Mouse (Mus musculus): ENCODE data around the gene Zfp74. TPM values are rescaled to one million over a fixed set of nuclear protein-coding genes. Genes with fewer than 3 reads are reported as not detected.
"Not testable (repeated sequence)": the region's sequence is repeated elsewhere in the genome, so short reads cannot be mapped to it uniquely, and the experiment has no call there.

The Zfp74 gene
- polyA plus RNA-seq, 1 experiment from 2014 or later: 13.2 TPM

DNA sequence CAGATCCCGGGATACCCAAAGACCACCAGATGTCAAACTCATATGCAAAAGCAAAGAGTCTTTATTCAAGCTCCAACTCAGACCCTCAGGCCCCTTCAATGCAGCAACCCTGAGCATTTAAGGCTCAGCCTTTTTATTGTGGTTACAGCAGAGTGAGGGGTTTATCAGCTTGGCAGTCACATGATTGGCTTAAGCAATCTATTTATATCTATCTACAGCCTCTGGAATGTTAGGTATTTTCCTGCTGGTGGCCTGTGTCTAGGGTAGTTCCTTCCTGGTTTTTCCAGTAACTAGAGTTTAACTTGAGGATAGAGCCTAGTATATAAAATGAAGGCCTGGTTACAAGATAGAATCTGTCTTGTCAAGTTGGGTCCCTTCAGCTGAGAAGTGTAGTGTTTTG, 26.9 kb upstream of the Zfp74 start:
- no peak for TF ChIP-seq CTCF (IDR thresholded peaks at IDR 0.05; ENCODE audit: low read depth)
- Histone ChIP-seq H3K4me3 (ENCODE audit: low read depth, low read length) (no peak overlapping the region), H3K9me3 (ENCODE audit: low read depth, low read length) (no peaks in the 10 kb centered on the region), H3K36me3 (ENCODE audit: insufficient read depth) (peaks cover 4% of the 10 kb centered on the region), H3K27ac (ENCODE audit: low read depth) (peak overlapping the region; percentile 58), H3K4me2 (no peak overlapping the region), H3K27me3 (ENCODE audit: insufficient read depth, low read length) (no peaks in the 10 kb centered on the region), H3K9ac (no peak overlapping the region), H3K4me1 (ENCODE audit: insufficient read depth) (0 out of 2 replicates have a peak, but pooled peaks cover 6% of the 10 kb centered on the region)
- DNase-seq (peak; percentile 11), ATAC-seq (ENCODE audit: insufficient read depth) (no peak)
- 81% methylated on average over 1 of the region's 1 CpGs for WGBS

DNA sequence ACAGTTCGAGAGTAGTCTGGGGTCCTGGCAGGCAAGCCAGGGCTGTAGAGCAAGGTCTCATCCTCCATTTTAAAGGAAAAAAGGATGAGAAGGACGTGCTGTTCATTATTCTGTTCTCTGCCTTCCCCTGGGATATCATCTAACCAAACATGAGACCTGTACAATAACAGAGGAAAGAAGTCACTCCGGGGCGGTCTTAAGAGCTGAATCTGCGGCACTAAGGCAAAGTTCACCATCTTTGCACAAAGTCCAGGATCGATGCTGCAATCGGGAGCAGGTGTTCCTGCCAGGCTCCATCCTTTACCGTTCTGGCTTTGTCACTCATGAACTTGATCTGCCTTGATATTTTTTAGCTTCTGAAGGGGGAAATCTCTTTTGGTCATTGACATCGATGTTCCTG, 16.8 kb upstream of the Zfp74 start:
- Histone ChIP-seq H3K4me1 (ENCODE audit: insufficient read depth) (no peaks in the 10 kb centered on the region), H3K9me3 (ENCODE audit: low read depth, low read length) (no peaks in the 10 kb centered on the region), H3K4me3 (ENCODE audit: low read depth, low read length) (no peak overlapping the region), H3K27ac (ENCODE audit: low read depth) (no peak overlapping the region), H3K9ac (no peak overlapping the region), H3K36me3 (ENCODE audit: insufficient read depth) (no peaks in the 10 kb centered on the region), H3K4me2 (no peak overlapping the region), H3K27me3 (ENCODE audit: insufficient read depth, low read length) (no peaks in the 10 kb centered on the region)
- ATAC-seq (ENCODE audit: insufficient read depth) (no peak), DNase-seq (no peak)
- WGBS: 84% methylated on average over 9 of the region's 9 CpGs
- TF ChIP-seq CTCF (IDR thresholded peaks at IDR 0.05; ENCODE audit: low read depth): no peak

DNA sequence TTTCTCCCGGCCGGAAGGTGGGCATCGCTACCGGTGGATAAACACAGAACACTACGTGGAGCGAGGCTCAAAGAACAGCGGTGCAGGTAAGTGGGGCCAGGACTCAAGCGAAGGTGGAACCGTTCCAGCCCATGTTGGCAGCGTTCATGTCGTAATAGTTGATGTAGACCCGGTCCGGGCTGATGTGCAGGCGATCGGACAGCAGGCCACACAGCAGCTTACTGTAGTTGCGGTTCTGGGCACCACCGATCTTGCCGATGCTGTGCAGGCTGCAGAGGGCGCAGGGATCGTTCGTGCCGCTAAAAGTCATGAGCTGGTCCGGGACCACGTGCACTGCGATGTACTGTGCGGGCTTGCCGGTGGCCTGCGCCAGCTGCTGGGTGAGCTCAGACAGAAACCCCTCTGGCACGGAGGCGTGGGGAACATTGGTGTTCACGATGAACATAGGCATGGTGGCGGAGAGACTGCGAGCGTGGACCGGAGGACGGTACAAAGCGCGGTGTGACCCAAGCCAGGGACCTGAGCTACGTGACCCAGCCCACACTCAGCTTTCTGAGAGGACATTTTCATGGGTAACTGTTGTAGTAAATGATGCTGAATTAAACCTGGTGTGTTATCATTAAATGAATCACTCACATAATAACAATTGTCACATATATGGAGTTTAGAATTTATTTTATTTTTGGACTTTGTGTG, 11.4 kb upstream of the Zfp74 start:
- H3K9ac ChIP-seq; H3K4me1 ChIP-seq (ENCODE audit: insufficient read depth); H3K4me3 ChIP-seq (ENCODE audit: low read depth, low read length); H3K4me2 ChIP-seq; H3K9me3 ChIP-seq (ENCODE audit: low read depth, low read length); ATAC-seq (ENCODE audit: insufficient read depth); DNase-seq; H3K27me3 ChIP-seq (ENCODE audit: insufficient read depth, low read length); H3K36me3 ChIP-seq (ENCODE audit: insufficient read depth); H3K27ac ChIP-seq (ENCODE audit: low read depth): not testable (repeated sequence)
- 44% methylated on average over 34 of the region's 39 CpGs for WGBS

DNA sequence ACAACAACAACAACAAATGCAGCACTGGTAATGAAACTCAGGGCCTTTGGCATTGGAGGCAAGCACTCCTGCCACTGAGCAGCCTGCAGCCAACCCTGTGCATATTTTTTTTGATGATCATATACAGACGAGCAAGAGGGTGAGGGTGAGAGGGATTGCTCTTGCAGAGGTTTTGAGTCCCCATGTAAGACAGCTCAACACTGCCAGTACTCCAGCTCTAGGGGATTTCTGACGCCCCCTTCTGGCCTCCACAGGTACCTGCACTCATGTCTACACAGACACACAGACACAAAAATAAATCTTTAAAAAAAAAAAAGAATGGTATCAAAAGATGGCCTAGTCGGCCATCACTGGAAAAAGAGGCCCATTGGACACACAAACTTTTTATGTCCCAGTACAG, 5.1 kb upstream of the Zfp74 start:
- Histone ChIP-seq H3K4me1 (ENCODE audit: insufficient read depth) (no peaks in the 10 kb centered on the region), H3K27ac (ENCODE audit: low read depth) (no peak overlapping the region), H3K4me3 (ENCODE audit: low read depth, low read length) (no peak overlapping the region), H3K4me2 (no peak overlapping the region), H3K9ac (no peak overlapping the region), H3K36me3 (ENCODE audit: insufficient read depth) (no peaks in the 10 kb centered on the region), H3K27me3 (ENCODE audit: insufficient read depth, low read length) (no peaks in the 10 kb centered on the region), H3K9me3 (ENCODE audit: low read depth, low read length) (no peaks in the 10 kb centered on the region)
- WGBS: 42% methylated on average over 3 of the region's 3 CpGs
- DNase-seq (no peak), ATAC-seq (ENCODE audit: insufficient read depth) (no peak)
- no peak for TF ChIP-seq CTCF (IDR thresholded peaks at IDR 0.05; ENCODE audit: low read depth)

DNA sequence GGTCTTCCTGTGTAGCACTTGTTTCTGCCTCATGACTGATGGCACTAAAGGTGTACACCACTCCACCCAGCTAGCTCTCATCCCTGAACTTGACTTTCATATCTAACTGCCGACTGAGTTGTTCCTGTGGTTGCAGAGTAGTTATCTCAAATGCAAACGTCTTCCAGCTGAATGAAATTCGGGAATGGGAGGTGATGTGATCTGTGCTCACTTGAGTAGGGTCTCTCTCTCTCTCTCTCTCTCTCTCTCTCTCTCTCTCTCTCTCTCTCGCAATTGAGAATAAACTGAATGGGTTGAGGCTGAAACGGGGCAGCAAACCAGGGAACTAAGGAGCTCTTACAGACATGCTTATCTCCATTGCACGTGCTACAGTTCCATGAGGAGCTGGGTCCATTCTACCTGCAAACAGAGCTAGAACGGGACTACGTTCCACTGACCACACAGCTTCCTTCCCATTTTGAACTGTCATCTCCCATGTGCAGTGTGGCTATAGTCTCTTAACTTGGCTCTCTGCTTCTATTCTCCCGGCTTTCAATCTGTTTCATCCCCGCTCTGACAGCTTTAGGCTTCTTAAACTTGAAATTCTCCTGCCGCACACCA, 4.3 kb upstream of the Zfp74 start:
- H3K9ac ChIP-seq: no peak overlapping the region
- WGBS: 78% methylated on average over 11 of the region's 11 CpGs
- no peak for TF ChIP-seq CTCF (IDR thresholded peaks at IDR 0.05; ENCODE audit: low read depth)
- H3K36me3 ChIP-seq (ENCODE audit: insufficient read depth): no peaks in the 10 kb centered on the region
- ATAC-seq (ENCODE audit: insufficient read depth) (no peak), DNase-seq (no peak)
- H3K4me3 ChIP-seq (ENCODE audit: low read depth, low read length): no peak overlapping the region
- no peaks in the 10 kb centered on the region for H3K9me3 ChIP-seq (ENCODE audit: low read depth, low read length)
- no peak overlapping the region for H3K4me2 ChIP-seq
- H3K4me1 ChIP-seq (ENCODE audit: insufficient read depth): no peaks in the 10 kb centered on the region
- no peak overlapping the region for H3K27ac ChIP-seq (ENCODE audit: low read depth)
- no peaks in the 10 kb centered on the region for H3K27me3 ChIP-seq (ENCODE audit: insufficient read depth, low read length)

DNA sequence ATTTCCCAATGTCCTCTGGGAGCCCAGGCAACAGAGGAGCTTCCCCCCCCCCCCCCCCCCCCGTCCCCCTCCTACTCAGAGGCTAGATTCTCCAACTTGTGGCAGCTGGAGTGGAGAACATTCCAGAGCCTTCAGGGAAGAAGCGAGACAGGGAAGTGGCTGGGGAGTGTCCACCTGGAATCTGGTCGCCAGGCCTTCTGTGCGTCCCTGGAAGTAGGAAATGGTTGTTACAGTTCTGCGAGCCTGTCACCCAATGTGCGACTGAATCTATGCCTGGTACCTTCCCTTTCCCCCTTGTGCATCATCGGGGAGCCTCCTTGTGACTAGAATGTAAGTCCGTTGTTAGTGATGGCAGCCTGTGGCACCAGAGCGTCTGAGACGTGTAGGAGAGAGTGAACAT, 2.4 kb upstream of the Zfp74 start:
- Histone ChIP-seq H3K27ac (ENCODE audit: low read depth) (no peak overlapping the region), H3K4me3 (ENCODE audit: low read depth, low read length) (no peak overlapping the region), H3K9ac (peak overlapping the region; percentile 6; the same call in 1 of the 2 replicates), H3K4me1 (ENCODE audit: insufficient read depth) (no peaks in the 10 kb centered on the region), H3K4me2 (peak overlapping the region; percentile 37), H3K9me3 (ENCODE audit: low read depth, low read length) (no peaks in the 10 kb centered on the region), H3K27me3 (ENCODE audit: insufficient read depth, low read length) (no peaks in the 10 kb centered on the region), H3K36me3 (ENCODE audit: insufficient read depth) (no peaks in the 10 kb centered on the region)
- no peak for TF ChIP-seq CTCF (IDR thresholded peaks at IDR 0.05; ENCODE audit: low read depth)
- peak; percentile 11 for DNase-seq
- WGBS: 45% methylated on average over 10 of the region's 10 CpGs
- no peak for ATAC-seq (ENCODE audit: insufficient read depth)

DNA sequence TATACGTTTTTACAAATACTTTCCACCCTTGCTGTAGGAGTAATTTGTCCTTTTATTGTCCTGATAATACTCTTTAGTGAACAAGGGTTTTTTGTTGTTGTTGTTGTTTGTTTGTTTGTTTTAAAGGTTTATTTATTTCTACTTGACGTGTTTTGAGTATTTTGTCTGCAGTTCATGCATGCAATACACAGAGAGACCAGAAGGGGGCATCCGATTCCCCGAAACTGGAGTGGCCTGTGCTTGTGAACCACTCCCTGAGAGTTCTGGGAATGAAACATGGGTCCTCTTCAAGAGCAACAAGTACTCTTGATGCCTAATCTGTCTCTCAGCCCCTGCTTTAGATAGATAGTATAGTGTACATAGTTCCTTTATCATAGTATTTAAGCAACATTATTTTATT, 842 bp upstream of the Zfp74 start:
- Histone ChIP-seq H3K4me1 (ENCODE audit: insufficient read depth) (no peaks in the 10 kb centered on the region), H3K4me2 (peak overlapping the region; percentile 65), H3K9me3 (ENCODE audit: low read depth, low read length) (no peaks in the 10 kb centered on the region), H3K36me3 (ENCODE audit: insufficient read depth) (0 out of 2 replicates have a peak, but pooled peaks cover 2% of the 10 kb centered on the region), H3K27me3 (ENCODE audit: insufficient read depth, low read length) (no peaks in the 10 kb centered on the region), H3K9ac (no peak overlapping the region), H3K4me3 (ENCODE audit: low read depth, low read length) (no peak overlapping the region), H3K27ac (ENCODE audit: low read depth) (no peak overlapping the region)
- WGBS: 25% methylated on average over 4 of the region's 4 CpGs
- DNase-seq (peak; percentile 82), ATAC-seq (ENCODE audit: insufficient read depth) (no peak)
- peak; percentile 77 for TF ChIP-seq CTCF (IDR thresholded peaks at IDR 0.05; ENCODE audit: low read depth)

All from lung, embryonic 14.5 days (tissue).